Mouse (Mus musculus): ENCODE results near the gene Pi16.

DNA sequence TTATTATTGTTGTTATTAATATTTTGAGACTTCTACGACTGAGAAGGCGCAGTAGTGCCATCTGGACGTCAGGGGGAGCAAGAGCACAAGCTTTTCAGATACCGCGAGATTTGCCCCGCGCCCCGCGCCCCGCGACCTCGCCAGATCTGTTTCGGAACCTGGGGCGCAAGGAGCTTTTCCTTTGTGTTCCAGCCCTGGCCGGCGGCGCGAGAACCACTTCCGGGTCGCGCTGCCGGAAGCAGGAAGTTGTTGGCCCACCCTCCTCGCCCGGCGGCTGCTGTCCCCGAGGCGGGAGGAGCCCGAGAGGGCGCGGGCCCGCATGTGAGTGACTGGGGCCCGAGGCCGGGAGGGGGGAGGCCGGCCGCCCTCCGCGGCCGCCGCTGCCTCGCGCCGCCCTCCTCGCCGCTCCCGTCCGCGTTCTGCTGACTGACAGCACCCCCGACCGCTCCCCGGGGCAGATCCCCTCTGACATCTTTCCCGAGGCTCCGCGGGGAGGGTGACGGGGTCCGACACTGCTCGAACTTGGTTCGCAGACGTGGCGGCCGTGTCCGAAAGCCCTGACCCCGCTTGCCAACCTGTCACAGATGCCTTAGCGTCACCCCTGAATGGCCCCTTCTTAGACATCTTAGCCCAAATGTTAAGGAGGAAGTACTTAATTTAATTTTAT, 48.7 kb upstream of the Pi16 start, which contains the start of gene BC004004:
- TF ChIP-seq CTCF (IDR thresholded peaks at IDR 0.05; ENCODE audit: borderline replicate concordance, insufficient read depth, low read depth, low read length) (peak; percentile 68), POLR2A (IDR thresholded peaks at IDR 0.05; ENCODE audit: borderline replicate concordance, insufficient read depth, low read length) (peak; percentile 39; the same call in 1 of the 2 replicates)

Data from cerebellum, adult 2 months (tissue).